In the genomic region with DNA sequence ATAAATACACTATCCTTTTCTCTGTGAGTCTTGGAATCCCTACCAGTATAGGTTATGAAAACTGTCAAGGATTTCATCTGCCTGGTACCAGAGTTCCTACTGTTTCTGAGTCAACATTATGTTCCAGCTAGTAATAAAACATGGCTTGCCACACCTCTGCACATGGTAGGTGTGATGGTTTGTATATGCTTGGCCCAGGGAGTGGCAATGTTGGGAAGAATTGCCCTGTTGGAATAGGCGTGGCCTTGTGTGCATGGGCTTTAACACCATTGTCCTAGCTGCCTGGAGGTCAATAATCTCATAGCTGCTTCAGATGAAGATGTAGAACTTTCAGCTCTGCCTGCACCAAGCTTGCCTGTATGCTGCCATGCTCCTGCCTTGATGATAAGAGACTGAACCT, we compare ENCODE assay signal across 28 mouse cellular contexts.
"Had no signal": no experiment of that assay in that cellular context is flagged by ENCODE, and none has a peak within 500 bp of the region (broad histone marks: within the 10 kb centered on the region; RNA-seq: fewer than 3 reads in every experiment).

No protein-coding gene starts in this region.

- H3K4me1 ChIP-seq: embryonic facial prominence, embryonic 10.5 days; embryonic facial prominence, embryonic 12.5 days; embryonic facial prominence, embryonic 13.5 days; embryonic facial prominence, embryonic 15.5 days; forebrain, embryonic 10.5 days; forebrain, embryonic 12.5 days; forebrain, embryonic 13.5 days; forebrain, embryonic 15.5 days had no signal

- H3K9ac ChIP-seq: embryonic facial prominence, embryonic 12.5 days; embryonic facial prominence, embryonic 13.5 days; embryonic facial prominence, embryonic 15.5 days; forebrain, embryonic 12.5 days; forebrain, embryonic 13.5 days; forebrain, embryonic 15.5 days had no signal

- H3K4me3 ChIP-seq: embryonic facial prominence, embryonic 10.5 days; embryonic facial prominence, embryonic 12.5 days; embryonic facial prominence, embryonic 13.5 days; embryonic facial prominence, embryonic 15.5 days; erythroblast, embryonic 14.5 days; forebrain, embryonic 10.5 days; forebrain, embryonic 12.5 days; forebrain, embryonic 13.5 days; forebrain, embryonic 15.5 days; gastrocnemius, adult 2 months; heart, adult 2 months had no signal

- ATAC-seq: forebrain, embryonic 13.5 days; forebrain, embryonic 14.5 days; forebrain, embryonic 15.5 days; forebrain, embryonic 16.5 days had no signal

- H3K9me3 ChIP-seq: embryonic facial prominence, embryonic 10.5 days; embryonic facial prominence, embryonic 12.5 days; embryonic facial prominence, embryonic 13.5 days; embryonic facial prominence, embryonic 15.5 days; forebrain, embryonic 10.5 days; forebrain, embryonic 12.5 days; forebrain, embryonic 13.5 days; forebrain, embryonic 15.5 days had no signal

- H3K4me2 ChIP-seq: embryonic facial prominence, embryonic 12.5 days; embryonic facial prominence, embryonic 13.5 days; embryonic facial prominence, embryonic 15.5 days; forebrain, embryonic 12.5 days; forebrain, embryonic 13.5 days; forebrain, embryonic 15.5 days had no signal

- H3K27ac ChIP-seq: embryonic facial prominence, embryonic 10.5 days; embryonic facial prominence, embryonic 12.5 days; embryonic facial prominence, embryonic 13.5 days; embryonic facial prominence, embryonic 15.5 days; forebrain, embryonic 10.5 days; forebrain, embryonic 12.5 days; forebrain, embryonic 13.5 days; forebrain, embryonic 15.5 days; gastrocnemius, adult 2 months; heart, adult 2 months had no signal

- H3K36me3 ChIP-seq: embryonic facial prominence, embryonic 10.5 days; embryonic facial prominence, embryonic 12.5 days; embryonic facial prominence, embryonic 13.5 days; embryonic facial prominence, embryonic 15.5 days; forebrain, embryonic 10.5 days; forebrain, embryonic 12.5 days; forebrain, embryonic 15.5 days had no signal

- H3K27me3 ChIP-seq: embryonic facial prominence, embryonic 12.5 days; embryonic facial prominence, embryonic 13.5 days; embryonic facial prominence, embryonic 15.5 days; forebrain, embryonic 12.5 days; forebrain, embryonic 13.5 days; forebrain, embryonic 15.5 days had no signal

- DNase-seq: cerebellum, adult 2 months; cerebellum, adult 8-10 months; cerebellum, adult 9-10 months; cerebellum, adult 9-11 months; cerebellum, postnatal 10 days; cerebellum, postnatal 14 days; cerebellum, postnatal 25 days; cerebellum, postnatal 36 days; embryo, embryonic 11 days; gastrocnemius, adult 2 months; gastrocnemius, postnatal 10 days; gastrocnemius, postnatal 14 days; gastrocnemius, postnatal 25 days; gastrocnemius, postnatal 36 days; heart, adult 11 months; heart, adult 18-20 months; heart, adult 2 months had no signal
